Mouse (Mus musculus) urinary bladder, adult 18-20 months (tissue): Measurements from ENCODE around the gene Atp2a3.

Experiments used
- DNase-seq, 2 experiments: peaks; one replicate each; pipeline ENCODE4 v3.0.0; 2022; ENCODE audit warnings: low spot score in 2 of 2, mixed read lengths in 2 of 2

The Atp2a3 gene

DNA sequence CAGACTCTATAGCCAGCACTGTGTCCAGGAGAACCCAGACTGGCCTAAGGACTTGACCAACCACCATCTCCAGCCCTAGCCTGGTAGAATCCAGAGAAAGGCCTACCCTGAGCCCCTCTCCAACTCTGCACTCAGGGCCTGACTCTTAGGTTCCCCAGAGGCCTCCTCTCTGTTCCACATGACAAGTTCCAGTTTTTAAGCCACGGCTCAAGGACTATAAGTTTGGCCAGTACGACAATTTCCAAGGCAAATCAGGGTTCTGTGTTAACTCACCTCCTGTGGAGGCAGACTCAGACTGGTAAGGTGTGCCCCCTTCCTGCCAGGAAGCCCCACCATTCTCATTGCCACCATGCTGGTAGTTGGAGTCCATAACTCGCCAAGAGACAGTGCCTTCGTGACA, 6.8 kb upstream of the Atp2a3 start:
- no peak for DNase-seq

DNA sequence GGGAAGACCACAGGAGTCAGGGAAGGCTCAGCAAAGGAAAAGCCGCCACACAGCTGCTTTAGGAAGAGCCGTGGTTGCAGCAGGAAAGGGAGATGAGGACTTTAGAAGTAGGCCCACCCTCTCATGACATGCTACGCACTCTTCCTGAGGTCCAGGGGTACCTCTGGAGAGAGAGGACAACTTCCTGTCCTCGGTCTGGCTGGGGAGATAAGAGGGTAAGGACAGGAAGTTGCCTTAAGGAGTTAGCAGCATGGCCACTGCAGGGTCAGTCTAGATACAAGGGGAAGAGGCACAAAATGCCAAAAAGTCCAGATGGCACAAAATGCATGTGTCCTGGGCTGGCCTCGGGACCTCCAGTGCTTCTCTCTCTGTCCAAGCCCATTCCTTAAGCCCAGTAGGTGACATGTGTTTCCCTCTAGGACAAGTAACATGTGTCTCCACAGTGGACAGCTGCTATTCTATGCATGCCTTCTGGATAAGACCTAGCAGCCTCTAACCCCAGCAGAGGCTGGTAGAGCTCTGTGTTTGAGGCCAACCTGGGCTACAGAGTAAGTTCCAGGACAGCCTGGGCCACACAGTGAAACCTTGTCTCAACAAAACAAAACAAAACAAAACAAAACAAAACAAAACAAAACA, 5.5 kb upstream of the Atp2a3 start:
- DNase-seq: no peak

- no peak for DNase-seq
Measured at GRCm38 (mm10) chr11:72957318-72957717, 3.7 kb upstream of the Atp2a3 start.

DNA sequence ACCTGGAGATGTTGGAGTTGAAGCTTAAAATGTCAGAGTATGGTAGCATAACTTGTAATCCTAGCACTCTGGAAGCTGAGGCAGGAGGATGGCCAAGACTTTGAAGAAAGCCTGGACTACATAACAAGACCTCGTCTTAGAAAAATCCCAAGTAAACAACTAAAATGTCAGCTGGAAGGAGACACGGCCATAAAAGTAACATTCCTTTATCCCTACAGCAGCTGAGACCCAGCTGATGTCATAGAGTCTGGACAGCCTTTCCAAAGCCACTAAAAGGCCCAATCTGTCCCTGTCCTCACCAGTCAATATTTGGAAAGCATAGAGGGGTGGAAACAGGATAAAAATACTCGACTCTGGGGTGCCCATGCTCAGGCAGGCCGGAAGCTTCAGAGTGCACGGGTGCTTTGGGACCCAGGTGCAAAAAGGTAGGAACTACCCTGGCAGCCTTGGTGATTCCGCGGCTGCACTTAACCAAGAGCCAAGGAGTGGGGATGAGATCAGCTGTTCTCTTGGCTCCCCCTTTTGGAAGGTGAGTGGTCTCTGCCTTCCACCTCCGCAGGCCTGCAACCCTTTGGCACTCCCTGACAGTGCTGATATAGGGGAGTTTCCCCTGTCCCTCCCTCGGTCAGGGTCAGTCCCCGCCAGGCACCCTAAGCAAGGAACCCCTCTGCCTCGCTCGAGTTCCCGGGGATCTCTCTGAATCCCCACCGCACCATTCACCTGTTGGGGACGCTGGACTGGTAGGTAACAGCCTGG, 867 bp upstream of the Atp2a3 start:
- DNase-seq: no peak

- no peak for DNase-seq
Measured at GRCm38 (mm10) chr11:72960723-72961071, 272 bp upstream of the Atp2a3 start.

- no peak for DNase-seq
Measured at GRCm38 (mm10) chr11:72962378-72962777, 1.4 kb downstream of the Atp2a3 start.

- DNase-seq: no peak
Measured at GRCm38 (mm10) chr11:72963058-72963788, 2.3 kb downstream of the Atp2a3 start.

- DNase-seq: no peak
Measured at GRCm38 (mm10) chr11:72963789-72964294, 2.9 kb downstream of the Atp2a3 start.

DNA sequence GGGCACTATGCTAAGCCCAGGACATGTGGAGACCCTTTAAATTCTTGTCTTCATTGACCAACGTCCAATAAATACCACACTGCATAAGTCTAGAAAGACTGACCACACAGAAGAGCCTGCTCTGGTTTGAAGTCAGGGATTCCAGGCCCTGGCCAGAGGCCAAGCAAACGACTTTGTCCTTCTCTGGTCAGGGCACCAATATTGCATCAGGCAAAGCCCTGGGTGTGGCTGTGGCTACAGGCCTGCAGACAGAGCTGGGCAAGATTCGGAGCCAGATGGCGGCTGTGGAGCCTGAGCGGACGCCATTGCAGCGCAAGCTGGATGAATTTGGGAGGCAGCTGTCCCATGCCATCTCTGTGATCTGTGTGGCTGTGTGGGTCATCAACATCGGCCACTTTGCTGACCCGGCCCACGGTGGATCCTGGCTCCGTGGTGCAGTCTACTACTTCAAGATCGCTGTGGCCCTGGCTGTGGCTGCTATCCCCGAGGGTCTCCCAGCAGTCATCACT, 14.1 kb downstream of the Atp2a3 start:
- no peak for DNase-seq

DNA sequence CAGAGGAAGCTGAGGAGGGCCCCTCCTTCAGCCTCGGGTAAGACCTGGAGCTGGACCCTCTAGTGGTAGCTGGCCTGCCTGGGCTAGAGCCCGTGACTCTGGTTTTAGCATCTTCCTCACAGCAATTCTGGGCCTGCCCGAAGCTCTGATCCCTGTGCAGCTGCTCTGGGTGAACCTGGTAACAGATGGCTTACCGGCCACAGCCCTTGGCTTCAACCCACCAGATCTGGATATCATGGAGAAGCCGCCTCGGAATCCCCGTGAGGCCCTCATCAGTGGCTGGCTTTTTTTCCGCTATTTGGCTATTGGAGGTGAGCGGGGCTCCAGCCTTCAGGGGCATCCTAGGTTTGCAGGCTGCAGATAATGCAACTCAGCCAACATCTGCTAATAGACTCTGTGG, 21.5 kb downstream of the Atp2a3 start:
- no peak for DNase-seq

DNA sequence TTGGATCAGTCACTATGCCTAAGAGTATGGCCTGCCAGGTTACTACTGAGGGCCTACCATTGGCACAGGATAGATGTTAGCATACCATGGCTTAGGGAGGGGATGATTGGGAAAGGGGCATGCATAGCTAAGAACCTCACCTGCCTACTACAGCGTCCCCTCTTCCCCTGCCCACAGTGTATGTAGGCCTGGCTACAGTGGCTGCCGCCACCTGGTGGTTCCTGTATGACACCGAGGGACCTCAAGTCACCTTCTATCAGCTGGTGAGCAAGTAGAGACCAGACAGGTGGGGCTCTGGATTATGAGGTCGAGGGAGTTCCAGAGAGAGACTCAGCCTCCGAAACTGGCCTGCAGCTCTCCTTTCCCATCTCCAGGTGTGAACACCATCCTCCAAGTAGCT, 22.3 kb downstream of the Atp2a3 start:
- DNase-seq: no peak

DNA sequence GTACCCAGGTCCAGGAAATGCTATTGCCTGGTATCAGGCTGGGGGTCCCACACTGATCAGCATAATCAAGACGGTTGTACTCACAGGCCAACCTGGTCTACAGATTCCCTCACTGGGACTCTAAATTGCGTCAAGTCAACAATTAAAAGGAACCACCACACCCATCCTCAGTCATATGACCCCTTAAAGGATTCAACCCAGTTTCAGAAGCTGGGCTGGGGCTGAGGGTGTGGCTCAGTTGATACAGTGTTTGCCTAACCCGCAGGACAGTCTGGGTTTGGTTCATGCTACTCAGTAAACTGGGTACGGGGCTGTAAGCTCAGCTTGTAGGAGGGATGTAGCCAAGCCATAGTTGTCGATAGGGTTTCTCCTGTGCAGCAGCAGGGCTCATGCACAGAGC, 25.8 kb downstream of the Atp2a3 start:
- no peak for DNase-seq

DNA sequence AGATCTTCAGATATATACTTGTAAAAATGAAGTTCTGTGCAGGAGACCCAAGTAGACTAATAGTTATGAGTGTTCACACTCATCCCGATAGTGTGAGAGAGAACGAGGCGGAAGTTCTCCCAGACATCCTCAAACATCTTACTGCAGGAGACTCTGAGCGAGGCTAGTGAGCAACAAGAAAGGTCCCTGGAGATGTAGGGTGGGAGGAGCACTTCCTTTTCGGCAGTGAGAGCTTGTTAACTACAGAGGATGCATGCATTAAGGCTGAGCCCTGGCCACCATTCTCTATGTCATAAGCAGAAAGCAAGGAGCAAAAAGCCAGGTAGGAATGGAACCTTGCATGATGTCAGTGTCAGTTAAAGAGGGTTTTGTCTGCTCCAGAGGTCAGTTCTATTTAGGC, 26.3 kb downstream of the Atp2a3 start:
- DNase-seq: no peak

GRCm38 (mm10) chr11:72987807-72988206, 26.8 kb downstream of the Atp2a3 start:
- no peak for DNase-seq

- no peak for DNase-seq
Measured at GRCm38 (mm10) chr11:72989044-72989443, 28.1 kb downstream of the Atp2a3 start.

DNA sequence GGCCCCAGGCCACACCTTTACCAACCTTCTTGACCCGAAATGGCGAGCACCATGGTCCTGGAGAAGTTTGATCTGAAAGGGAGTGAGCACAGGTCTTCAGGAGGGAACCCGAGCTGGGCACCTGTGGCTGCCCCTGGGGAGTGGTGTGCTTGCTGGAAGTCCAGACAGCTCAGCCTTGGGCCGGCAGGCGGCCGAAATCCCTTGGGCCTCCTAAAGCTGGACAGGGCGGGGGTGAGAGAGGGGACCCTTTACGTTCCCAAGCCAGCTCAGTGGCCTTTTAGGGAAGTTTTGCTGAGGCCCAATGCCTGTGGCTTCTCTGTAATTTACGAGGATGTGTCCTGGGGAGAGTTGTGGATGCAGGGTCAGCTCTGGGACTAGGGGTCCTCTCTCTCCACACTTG, 29.7 kb downstream of the Atp2a3 start:
- DNase-seq: no peak

DNA sequence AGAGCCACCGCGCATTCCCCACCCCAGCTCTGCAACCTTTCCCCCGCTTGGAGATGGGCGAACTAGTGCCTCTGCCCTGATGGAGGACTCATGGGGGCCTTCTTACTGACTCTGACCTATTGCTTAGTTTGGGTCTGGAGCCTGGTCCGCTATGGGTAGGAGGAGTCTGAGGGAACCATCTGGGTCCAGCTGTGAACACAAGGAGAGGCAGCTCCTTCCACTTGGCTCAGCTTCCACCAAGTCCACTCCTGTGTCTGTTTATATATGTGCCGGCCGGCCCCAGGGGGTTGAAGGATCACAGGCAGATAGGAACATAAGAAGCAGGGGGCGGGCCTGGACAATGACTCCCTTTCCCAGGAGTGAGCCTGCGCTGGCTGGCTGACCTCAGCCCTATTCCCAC, 31.0 kb downstream of the Atp2a3 start:
- no peak for DNase-seq

DNA sequence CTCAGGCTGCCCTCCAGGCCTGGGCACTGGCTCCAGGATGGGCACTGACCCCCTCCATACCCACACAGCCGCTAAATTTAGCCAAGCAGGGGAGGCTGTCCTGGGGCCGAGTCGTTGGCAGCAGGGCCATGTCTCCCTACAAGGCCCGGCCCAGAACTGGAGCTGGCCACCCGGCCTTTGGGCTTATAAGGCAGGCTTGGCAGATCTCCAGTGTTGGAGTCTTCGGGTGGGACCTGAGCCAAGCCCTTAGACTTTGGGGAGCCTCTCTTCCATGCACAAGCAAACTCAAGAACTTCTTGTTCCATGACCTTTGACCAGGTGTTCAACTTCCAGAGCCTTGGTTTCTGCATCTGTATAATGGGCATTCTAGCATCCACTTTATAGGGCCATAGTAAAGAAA, 35.4 kb downstream of the Atp2a3 start:
- DNase-seq: no peak

DNA sequence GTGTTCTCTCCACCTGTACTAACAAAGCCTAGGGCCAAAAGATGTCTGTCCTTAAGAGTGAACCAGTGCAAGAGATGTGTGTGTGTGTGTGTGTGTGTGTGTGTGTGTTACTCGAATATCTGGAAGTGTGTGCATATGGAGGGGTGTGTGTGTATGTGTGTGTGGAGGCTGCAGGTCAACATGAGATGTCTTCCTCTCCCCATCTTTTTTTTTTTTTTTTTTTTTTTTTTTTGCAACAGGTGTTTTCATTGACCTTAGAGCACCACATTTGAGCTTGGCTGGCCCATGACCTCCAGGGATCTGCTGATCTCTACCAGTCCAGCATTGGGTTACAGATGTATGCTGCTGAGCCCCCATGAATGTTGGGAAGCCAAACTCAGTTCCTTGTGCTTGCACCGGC, 35.8 kb downstream of the Atp2a3 start:
- no peak for DNase-seq

GRCm38 (mm10) chr11:72997529-72998326, 36.8 kb downstream of the Atp2a3 start:
- no peak for DNase-seq

DNA sequence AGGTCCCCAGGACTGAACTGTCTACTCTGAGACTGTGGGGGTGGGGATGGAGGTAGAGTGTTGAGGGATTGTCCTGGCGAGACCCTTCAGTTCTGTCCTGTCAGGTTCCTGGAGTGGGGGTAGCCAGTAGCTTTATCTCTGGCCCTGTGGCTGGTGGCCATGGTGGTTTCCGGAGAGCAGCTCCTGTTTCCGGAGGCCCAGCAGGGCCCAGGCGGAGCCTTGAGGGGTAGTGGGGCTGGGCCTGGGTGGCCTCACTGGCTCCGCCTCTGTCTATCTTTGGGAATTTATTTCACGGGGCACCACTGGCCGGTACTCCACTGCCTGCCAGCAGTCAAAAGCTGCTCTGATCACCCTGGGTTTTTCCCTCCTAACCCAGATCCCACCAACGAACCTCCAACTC, 37.8 kb downstream of the Atp2a3 start, which contains the start of gene P2rx1:
Gene P2rx1, plus strand, starts transcription at position 333 of the 400 bp plus-strand sequence.
- DNase-seq: no peak

DNA sequence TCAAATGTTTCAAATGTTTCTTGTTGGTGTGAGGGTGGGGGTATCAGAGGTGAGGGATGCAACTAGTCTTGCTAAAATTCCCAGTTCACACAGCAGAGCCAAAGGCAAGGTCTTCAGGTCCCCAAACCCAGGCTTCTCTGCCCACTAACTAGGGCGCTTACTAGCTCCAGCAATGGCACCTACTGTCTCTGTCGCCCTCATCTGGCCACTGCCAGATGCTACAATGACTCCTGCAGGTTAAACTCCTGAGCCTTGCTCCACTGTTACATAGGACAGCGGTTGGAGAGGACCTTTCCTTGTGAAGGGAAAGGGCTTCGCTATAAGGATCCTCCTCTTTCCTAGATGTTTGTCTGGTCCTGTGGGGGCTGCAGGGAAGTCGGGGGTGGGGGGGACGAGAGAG, 40.1 kb downstream of the Atp2a3 start:
- DNase-seq: peak; percentile 59 to 60
